In the genomic region with DNA sequence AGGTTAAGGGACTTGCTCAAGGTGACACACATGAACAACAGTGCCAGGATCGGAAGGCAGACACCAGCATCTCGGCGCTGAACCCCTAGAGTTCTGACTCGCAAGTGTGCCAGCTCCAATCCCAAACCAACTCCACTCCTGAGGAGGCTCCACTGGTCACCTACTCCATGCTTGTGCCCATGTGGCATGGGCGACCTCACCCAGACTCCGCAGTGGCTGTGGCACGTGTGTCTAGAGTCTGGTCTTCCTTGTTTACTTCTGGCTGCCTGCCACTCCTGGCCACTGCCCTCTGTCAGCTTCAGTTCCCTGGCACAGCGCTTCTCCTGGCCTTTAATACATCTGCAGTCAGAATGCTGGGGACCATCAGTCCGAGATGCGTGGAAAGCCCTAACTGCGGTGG, we compare ENCODE assay signal across 8 mouse cellular contexts. TPM values are rescaled to one million over a fixed set of nuclear protein-coding genes. Genes with fewer than 3 reads are reported as not detected.
A peak's percentile ranks its signal among the peaks of the same experiment; 100 is the strongest.
DNase-seq lines count a peak whose midpoint lies in the region; ATAC-seq lines count a peak whose summit lies in the region.

No protein-coding gene starts in this region.

- peak overlapping the region; percentile 29; the same call in 1 of the 2 replicates for H3K9ac ChIP-seq in intestine, embryonic 15.5 days
- H3K9ac ChIP-seq in liver, embryonic 15.5 days: no peak overlapping the region
- H3K9ac ChIP-seq in neural tube, embryonic 14.5 days (replicated peaks; ENCODE audit: low read depth, low read length): peak overlapping the region; percentile 69; the same call in 1 of the 2 replicates

- DNase-seq in left cerebral cortex, postnatal 36 days (ENCODE audit: low spot score in 2 of 2): peak; percentile 18 to 34
- DNase-seq in left cerebral cortex, adult 18-20 months (ENCODE audit: low spot score in 2 of 2): no peak
- DNase-seq in cerebellum, adult 11 months: peak; percentile 75
- DNase-seq in gastrocnemius, adult 18-20 months (ENCODE audit: low spot score): peak; percentile 33
- DNase-seq in spleen, postnatal 14 days (ENCODE audit: low spot score in 2 of 2): no peak

- H3K27ac ChIP-seq in intestine, embryonic 15.5 days: no peak overlapping the region
- H3K27ac ChIP-seq in liver, embryonic 15.5 days (replicated peaks): no peak overlapping the region
- peak overlapping the region; percentile 82 for H3K27ac ChIP-seq in neural tube, embryonic 14.5 days (ENCODE audit: low read depth, low read length)

- WGBS in intestine, embryonic 15.5 days: 23% methylated on average over 11 of the region's 11 CpGs
- 28% methylated on average over 11 of the region's 11 CpGs for WGBS in liver, embryonic 15.5 days (ENCODE audit: insufficient replicate concordance)
- 18% methylated on average over 11 of the region's 11 CpGs for WGBS in neural tube, embryonic 14.5 days

- H3K4me2 ChIP-seq in intestine, embryonic 15.5 days (replicated peaks): peak overlapping the region; percentile 97
- peak overlapping the region; percentile 93 for H3K4me2 ChIP-seq in liver, embryonic 15.5 days
- peak overlapping the region; percentile 75 for H3K4me2 ChIP-seq in neural tube, embryonic 14.5 days (ENCODE audit: low read depth, low read length)

- peak; percentile 11; the same call in 1 of the 2 replicates for ATAC-seq in intestine, embryonic 15.5 days
- ATAC-seq in liver, embryonic 15.5 days (ENCODE audit: insufficient read depth): no peak
- ATAC-seq in neural tube, embryonic 14.5 days (ENCODE audit: low read depth): peak; percentile 25; the same call in 1 of the 2 replicates

- H3K27me3 ChIP-seq in intestine, embryonic 15.5 days (replicated peaks): peaks cover 26% of the 10 kb centered on the region
- peaks cover 74% of the 10 kb centered on the region for H3K27me3 ChIP-seq in liver, embryonic 15.5 days
- H3K27me3 ChIP-seq in neural tube, embryonic 14.5 days (ENCODE audit: control insufficient read depth, insufficient read depth, low read length): peaks cover 3% of the 10 kb centered on the region; the same call in 1 of the 2 replicates

- no peaks in the 10 kb centered on the region for H3K36me3 ChIP-seq in intestine, embryonic 15.5 days
- H3K36me3 ChIP-seq in liver, embryonic 15.5 days (replicated peaks): no peaks in the 10 kb centered on the region
- no peaks in the 10 kb centered on the region for H3K36me3 ChIP-seq in neural tube, embryonic 14.5 days (ENCODE audit: control insufficient read depth, insufficient read depth, low read length)

- H3K4me1 ChIP-seq in intestine, embryonic 15.5 days (replicated peaks): peaks cover 13% of the 10 kb centered on the region
- peaks cover 39% of the 10 kb centered on the region for H3K4me1 ChIP-seq in liver, embryonic 15.5 days (replicated peaks)
- peaks cover 20% of the 10 kb centered on the region for H3K4me1 ChIP-seq in neural tube, embryonic 14.5 days (ENCODE audit: control insufficient read depth, insufficient read depth, low read length)

- intact Hi-C loops in left cerebral cortex, postnatal 36 days (cut with DNase I): loop anchor here (5.0 kb wide), 2 partner anchors 93 to 102 kb away; partner anchors contain the start of gene Nol7

- H3K9me3 ChIP-seq in intestine, embryonic 15.5 days: no peaks in the 10 kb centered on the region
- 0 out of 2 replicates have a peak, but pooled peaks cover 4% of the 10 kb centered on the region for H3K9me3 ChIP-seq in liver, embryonic 15.5 days (replicated peaks)
- no peaks in the 10 kb centered on the region for H3K9me3 ChIP-seq in neural tube, embryonic 14.5 days (ENCODE audit: control insufficient read depth, low read length)

- H3K4me3 ChIP-seq in intestine, embryonic 15.5 days (replicated peaks): peak overlapping the region; percentile 59
- H3K4me3 ChIP-seq in liver, embryonic 15.5 days (replicated peaks): peak overlapping the region; percentile 69
- peak overlapping the region; percentile 85 for H3K4me3 ChIP-seq in neural tube, embryonic 14.5 days (ENCODE audit: low read depth, low read length)

RNA-seq across cellular contexts. Expression of gene Gfod1, which starts 0.7 kb away (rescaled TPM):
- 100 to 1,000 TPM in 1 of 2 experiments, 10 to 100 TPM in 1; 89.0 to 108 TPM for total RNA-seq in left cerebral cortex, postnatal 36 days (2021)
- total RNA-seq in left cerebral cortex, adult 18-20 months (2021): 100 to 1,000 TPM; 116 to 128 TPM
- 1 to 10 TPM; 4.7 to 6.8 TPM for total RNA-seq in gastrocnemius, adult 18-20 months (2021)
- polyA plus RNA-seq in intestine, embryonic 15.5 days (2015; fragmentation: Nextera tagmentation; extraction: Ambion mirVana): 0.20 and 0.33 TPM in 2 replicates
- polyA plus RNA-seq in liver, embryonic 15.5 days (2015; fragmentation: Nextera tagmentation; extraction: Ambion mirVana): 0.24 and 0.64 TPM in 2 replicates
- 3.8 and 3.9 TPM in 2 replicates for polyA plus RNA-seq in neural tube, embryonic 14.5 days (2014; fragmentation: Nextera tagmentation; extraction: Ambion mirVana)

Comparison
In these comparisons a context has a peak if more than half of its experiments do, and no peak if none do; other contexts are left out.
1. DNase-seq: peak in left cerebral cortex, postnatal 36 days (2 of 2), cerebellum, adult 11 months (single experiment) and gastrocnemius, adult 18-20 months (single experiment); none in left cerebral cortex, adult 18-20 months (0 of 2) and spleen, postnatal 14 days (0 of 2).
2. RNA of gene Gfod1, which starts 0.7 kb away (total RNA-seq): 116 to 128 TPM in left cerebral cortex, adult 18-20 months and 89.0 to 108 TPM in left cerebral cortex, postnatal 36 days; 4.7 to 6.8 TPM in gastrocnemius, adult 18-20 months; every median in the first group is over 10 times any median in the second.
3. Peak in every context shown above with its lines, with median percentiles within 50 percentile points of each other: H3K4me2 ChIP-seq and H3K4me3 ChIP-seq.